Mouse (Mus musculus) urinary bladder, adult 2 months (tissue): Measurements from ENCODE around the gene Mllt3. TPM values are rescaled to one million over a fixed set of nuclear protein-coding genes. Genes with fewer than 3 reads are reported as not detected.

Source experiments
- polyA plus RNA-seq: library from polyadenylated mRNA; depleted of rRNA; stranded (reverse); fragments of >200 nt; gene quantifications from 2 replicates; pipeline ENCODE4 v1.2.3, GENCODE M21; 2012; rRNA removed

Gene Mllt3
- polyA plus RNA-seq, 1 experiment = 13.9 TPM

Other genes starting within 250 kb of the Mllt3 start
- 10.8 and 11.0 TPM in 2 replicates for gene Focad, start 61.3 kb upstream of the Mllt3 start, polyA plus RNA-seq